Mouse (Mus musculus) liver, embryonic 14.5 days (tissue): ENCODE results near the gene Zmiz1.

ENCODE experiments used
- CTCF ChIP-seq: IDR thresholded peaks from 2 replicates; pipeline ENCODE4 v1.5.1; 2016; ENCODE audit warnings: antibody characterized with exemption, low read depth, control low read depth
- EP300 ChIP-seq: IDR thresholded peaks from 2 replicates; pipeline ENCODE4 v1.6.1; 2016; ENCODE audit warnings: antibody characterized with exemption, low read depth

- TF ChIP-seq CTCF (0 out of 2 replicates have a peak, but pooled peaks have one; percentile 6), EP300 (no peak)
Observed at GRCm38 (mm10) chr14:25518645-25519044, 59.7 kb downstream of the Zmiz1 start.
